Mouse (Mus musculus) erythroid progenitor cell, adult 5-6 weeks (primary cell): Measurements from ENCODE around the gene Pias4. TPM values are rescaled to one million over a fixed set of nuclear protein-coding genes. Genes with fewer than 3 reads are reported as not detected.

ENCODE experiments used
- ATAC-seq: replicated peaks from 2 replicates; pipeline ENCODE4 v1.8.0; 2016; ENCODE audit warnings: moderate number of reproducible peaks, mild to moderate bottlenecking, moderate TSS enrichment, inconsistent platforms; ENCODE audit not compliant: poor library complexity, low FRiP score, severe bottlenecking
- total RNA-seq, 2 experiments: library from RNA; stranded (forward) in 1 of 2; stranded (reverse) in 1 of 2; fragments of 150-400 nt in 1 of 2; fragments of 186-747, 209-891 nt in 1 of 2; gene quantifications; 2 replicates each; pipeline versions ENCODE4 v1.2.3 to v1.2.4; 2015 to 2017; ENCODE audit warnings: low replicate concordance in 2 of 2

The Pias4 gene
- total RNA-seq, 2 experiments from 2014 or later: 15.3 to 27.2 TPM

DNA sequence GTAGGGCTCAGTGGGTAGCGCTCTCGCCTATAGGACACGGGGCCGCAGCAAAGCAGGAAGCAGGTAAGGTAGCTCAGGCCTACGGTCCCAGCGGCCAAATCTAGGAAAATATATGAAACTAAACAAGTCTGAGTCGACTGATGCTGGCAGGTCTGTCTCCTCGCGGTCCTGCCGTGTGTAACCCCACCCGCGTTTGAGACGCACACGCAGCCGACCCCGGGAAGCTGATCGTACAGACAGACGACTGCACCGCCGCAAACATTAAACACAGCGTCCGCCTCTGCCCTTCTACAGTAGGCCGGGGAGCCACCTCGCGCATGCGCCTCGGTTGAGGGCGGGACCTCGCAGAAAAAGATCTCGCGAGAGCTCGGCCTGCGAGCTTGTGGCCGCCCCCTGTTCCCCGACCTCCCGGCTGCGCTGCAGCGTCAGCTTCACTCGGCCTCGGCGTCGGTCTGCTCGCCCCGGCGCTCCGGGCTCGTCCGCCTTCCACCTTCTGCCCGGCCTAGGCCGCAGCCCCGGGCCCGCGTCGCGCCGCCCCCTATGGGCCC, 62.1 kb downstream of the Pias4 start, which contains the start of gene Map2k2:
Gene Map2k2, plus strand, starts transcription at position 351 of the 548 bp plus-strand sequence.
- peak; percentile 82 for ATAC-seq

Other genes with a start within 250 kb of the Pias4 start
Only the 30 nearest of the 32 such genes appear.
- gene Gng7, start 153.0 kb downstream of the Pias4 start, total RNA-seq (2015; ENCODE audit: low replicate concordance): not detected in 2 replicates
- gene Gng7, start 153.0 kb downstream of the Pias4 start, total RNA-seq (2017; ENCODE audit: low replicate concordance): 0.38 and 0.90 TPM in 2 replicates
- gene Diras1, start 142.3 kb downstream of the Pias4 start, total RNA-seq (2015; ENCODE audit: low replicate concordance): not detected in 2 replicates
- gene Diras1, start 142.3 kb downstream of the Pias4 start, total RNA-seq (2017; ENCODE audit: low replicate concordance): not detected in 2 replicates
- 4.3 and 7.1 TPM in 2 replicates for gene Slc39a3, start 130.5 kb downstream of the Pias4 start, total RNA-seq (2015; ENCODE audit: low replicate concordance)
- gene Slc39a3, start 130.5 kb downstream of the Pias4 start, total RNA-seq (2017; ENCODE audit: low replicate concordance): 1.2 and 4.2 TPM in 2 replicates
- gene Sgta, start 107.7 kb downstream of the Pias4 start, total RNA-seq (2015; ENCODE audit: low replicate concordance): 13.0 and 22.2 TPM in 2 replicates
- 13.8 and 16.6 TPM in 2 replicates for gene Sgta, start 107.7 kb downstream of the Pias4 start, total RNA-seq (2017; ENCODE audit: low replicate concordance)
- 2.9 and 4.3 TPM in 2 replicates for gene Thop1, start 97.9 kb downstream of the Pias4 start, total RNA-seq (2015; ENCODE audit: low replicate concordance)
- 3.2 and 22.8 TPM in 2 replicates for gene Thop1, start 97.9 kb downstream of the Pias4 start, total RNA-seq (2017; ENCODE audit: low replicate concordance)
- gene Creb3l3, start 69.0 kb downstream of the Pias4 start, total RNA-seq (2015; ENCODE audit: low replicate concordance): not detected in 2 replicates
- not detected in 2 replicates for gene Creb3l3, start 69.0 kb downstream of the Pias4 start, total RNA-seq (2017; ENCODE audit: low replicate concordance)
- gene Map2k2, start 62.0 kb downstream of the Pias4 start, total RNA-seq (2015; ENCODE audit: low replicate concordance): 36.4 and 39.4 TPM in 2 replicates
- 54.0 and 71.5 TPM in 2 replicates for gene Map2k2, start 62.0 kb downstream of the Pias4 start, total RNA-seq (2017; ENCODE audit: low replicate concordance)
- gene Zbtb7a, start 32.7 kb downstream of the Pias4 start, total RNA-seq (2015; ENCODE audit: low replicate concordance): 31.7 and 33.1 TPM in 2 replicates
- 23.1 and 33.2 TPM in 2 replicates for gene Zbtb7a, start 32.7 kb downstream of the Pias4 start, total RNA-seq (2017; ENCODE audit: low replicate concordance)
- 267 and 296 TPM in 2 replicates for gene Eef2, start 8.7 kb upstream of the Pias4 start, total RNA-seq (2015; ENCODE audit: low replicate concordance)
- 399 and 622 TPM in 2 replicates for gene Eef2, start 8.7 kb upstream of the Pias4 start, total RNA-seq (2017; ENCODE audit: low replicate concordance)
- 5.0 and 5.4 TPM in 2 replicates for gene Dapk3, start 15.1 kb upstream of the Pias4 start, total RNA-seq (2015; ENCODE audit: low replicate concordance)
- 6.4 and 9.4 TPM in 2 replicates for gene Dapk3, start 15.1 kb upstream of the Pias4 start, total RNA-seq (2017; ENCODE audit: low replicate concordance)
- gene 4930442H23Rik, start 15.9 kb upstream of the Pias4 start, total RNA-seq (2015; ENCODE audit: low replicate concordance): not detected in 2 replicates
- gene 4930442H23Rik, start 15.9 kb upstream of the Pias4 start, total RNA-seq (2017; ENCODE audit: low replicate concordance): not detected in 2 replicates
- not detected in 2 replicates for gene Nmrk2, start 34.1 kb upstream of the Pias4 start, total RNA-seq (2015; ENCODE audit: low replicate concordance)
- not detected in 2 replicates for gene Nmrk2, start 34.1 kb upstream of the Pias4 start, total RNA-seq (2017; ENCODE audit: low replicate concordance)
- not detected in 2 replicates for gene Atcay, start 62.9 kb upstream of the Pias4 start, total RNA-seq (2015; ENCODE audit: low replicate concordance)
- 8.3 TPM in 1 of 2 replicates, not detected in the other for gene Atcay, start 62.9 kb upstream of the Pias4 start, total RNA-seq (2017; ENCODE audit: low replicate concordance)
- not detected in 2 replicates for gene Zfr2, start 65.2 kb upstream of the Pias4 start, total RNA-seq (2015; ENCODE audit: low replicate concordance)
- not detected in 2 replicates for gene Zfr2, start 65.2 kb upstream of the Pias4 start, total RNA-seq (2017; ENCODE audit: low replicate concordance)
- 1.7 and 2.2 TPM in 2 replicates for gene Matk, start 85.0 kb upstream of the Pias4 start, total RNA-seq (2015; ENCODE audit: low replicate concordance)
- 1.5 and 1.7 TPM in 2 replicates for gene Matk, start 85.0 kb upstream of the Pias4 start, total RNA-seq (2017; ENCODE audit: low replicate concordance)
- 35.2 and 37.5 TPM in 2 replicates for gene Mrpl54, start 99.0 kb upstream of the Pias4 start, total RNA-seq (2015; ENCODE audit: low replicate concordance)
- gene Mrpl54, start 99.0 kb upstream of the Pias4 start, total RNA-seq (2017; ENCODE audit: low replicate concordance): 20.0 and 23.0 TPM in 2 replicates
- gene Apba3, start 99.0 kb upstream of the Pias4 start, total RNA-seq (2015; ENCODE audit: low replicate concordance): not detected in 2 replicates
- gene Apba3, start 99.0 kb upstream of the Pias4 start, total RNA-seq (2017; ENCODE audit: low replicate concordance): 14.0 TPM in 1 of 2 replicates, not detected in the other
- gene Tjp3, start 123.7 kb upstream of the Pias4 start, total RNA-seq (2015; ENCODE audit: low replicate concordance): 3.2 TPM in 1 of 2 replicates, not detected in the other
- gene Tjp3, start 123.7 kb upstream of the Pias4 start, total RNA-seq (2017; ENCODE audit: low replicate concordance): 0.23 TPM in 1 of 2 replicates, not detected in the other
- gene Pip5k1c, start 125.0 kb upstream of the Pias4 start, total RNA-seq (2015; ENCODE audit: low replicate concordance): 13.0 and 15.1 TPM in 2 replicates
- 9.9 and 14.7 TPM in 2 replicates for gene Pip5k1c, start 125.0 kb upstream of the Pias4 start, total RNA-seq (2017; ENCODE audit: low replicate concordance)
- gene Cactin, start 153.2 kb upstream of the Pias4 start, total RNA-seq (2015; ENCODE audit: low replicate concordance): 8.3 and 10.5 TPM in 2 replicates
- 24.7 and 47.1 TPM in 2 replicates for gene Cactin, start 153.2 kb upstream of the Pias4 start, total RNA-seq (2017; ENCODE audit: low replicate concordance)
- gene Tbxa2r, start 160.8 kb upstream of the Pias4 start, total RNA-seq (2015; ENCODE audit: low replicate concordance): not detected in 2 replicates
- gene Tbxa2r, start 160.8 kb upstream of the Pias4 start, total RNA-seq (2017; ENCODE audit: low replicate concordance): 0.90 TPM in 1 of 2 replicates, not detected in the other
- not detected in 2 replicates for gene Gipc3, start 175.3 kb upstream of the Pias4 start, total RNA-seq (2015; ENCODE audit: low replicate concordance)
- not detected in 2 replicates for gene Gipc3, start 175.3 kb upstream of the Pias4 start, total RNA-seq (2017; ENCODE audit: low replicate concordance)
- 49.9 and 58.7 TPM in 2 replicates for gene Hmg20b, start 182.6 kb upstream of the Pias4 start, total RNA-seq (2015; ENCODE audit: low replicate concordance)
- gene Hmg20b, start 182.6 kb upstream of the Pias4 start, total RNA-seq (2017; ENCODE audit: low replicate concordance): 18.1 and 24.4 TPM in 2 replicates
- 15.9 and 18.7 TPM in 2 replicates for gene Mfsd12, start 189.6 kb upstream of the Pias4 start, total RNA-seq (2015; ENCODE audit: low replicate concordance)
- gene Mfsd12, start 189.6 kb upstream of the Pias4 start, total RNA-seq (2017; ENCODE audit: low replicate concordance): 29.7 and 33.0 TPM in 2 replicates
- 5.4 and 15.1 TPM in 2 replicates for gene 4930404N11Rik, start 197.9 kb upstream of the Pias4 start, total RNA-seq (2015; ENCODE audit: low replicate concordance)
- 12.3 and 14.8 TPM in 2 replicates for gene 4930404N11Rik, start 197.9 kb upstream of the Pias4 start, total RNA-seq (2017; ENCODE audit: low replicate concordance)
- 235 and 246 TPM in 2 replicates for gene Fzr1, start 210.6 kb upstream of the Pias4 start, total RNA-seq (2015; ENCODE audit: low replicate concordance)
- 247 and 266 TPM in 2 replicates for gene Fzr1, start 210.6 kb upstream of the Pias4 start, total RNA-seq (2017; ENCODE audit: low replicate concordance)
- 8.8 TPM in 1 of 2 replicates, not detected in the other for gene Dohh, start 216.5 kb upstream of the Pias4 start, total RNA-seq (2015; ENCODE audit: low replicate concordance)
- gene Dohh, start 216.5 kb upstream of the Pias4 start, total RNA-seq (2017; ENCODE audit: low replicate concordance): 4.0 and 17.2 TPM in 2 replicates
- 2.1 and 4.3 TPM in 2 replicates for gene Gm48551, start 216.5 kb upstream of the Pias4 start, total RNA-seq (2015; ENCODE audit: low replicate concordance)
- gene Gm48551, start 216.5 kb upstream of the Pias4 start, total RNA-seq (2017; ENCODE audit: low replicate concordance): not detected in 2 replicates
- gene Gm48552, start 221.1 kb upstream of the Pias4 start, total RNA-seq (2015; ENCODE audit: low replicate concordance): not detected in 2 replicates
- gene Gm48552, start 221.1 kb upstream of the Pias4 start, total RNA-seq (2017; ENCODE audit: low replicate concordance): not detected in 2 replicates
- gene Smim24, start 225.1 kb upstream of the Pias4 start, total RNA-seq (2015; ENCODE audit: low replicate concordance): 5.4 and 7.5 TPM in 2 replicates
- 4.2 TPM in 1 of 2 replicates, not detected in the other for gene Smim24, start 225.1 kb upstream of the Pias4 start, total RNA-seq (2017; ENCODE audit: low replicate concordance)